Mouse (Mus musculus): ENCODE results near the gene Ftl1. TPM values are rescaled to one million over a fixed set of nuclear protein-coding genes. Genes with fewer than 3 reads are reported as not detected.
"Not testable (repeated sequence)": the region's sequence is repeated elsewhere in the genome, so short reads cannot be mapped to it uniquely, and the experiment has no call there.

The Ftl1 gene
- 4,463 and 4,749 TPM in 2 replicates for polyA plus RNA-seq (2014; fragmentation: Nextera tagmentation; extraction: Ambion mirVana)

DNA sequence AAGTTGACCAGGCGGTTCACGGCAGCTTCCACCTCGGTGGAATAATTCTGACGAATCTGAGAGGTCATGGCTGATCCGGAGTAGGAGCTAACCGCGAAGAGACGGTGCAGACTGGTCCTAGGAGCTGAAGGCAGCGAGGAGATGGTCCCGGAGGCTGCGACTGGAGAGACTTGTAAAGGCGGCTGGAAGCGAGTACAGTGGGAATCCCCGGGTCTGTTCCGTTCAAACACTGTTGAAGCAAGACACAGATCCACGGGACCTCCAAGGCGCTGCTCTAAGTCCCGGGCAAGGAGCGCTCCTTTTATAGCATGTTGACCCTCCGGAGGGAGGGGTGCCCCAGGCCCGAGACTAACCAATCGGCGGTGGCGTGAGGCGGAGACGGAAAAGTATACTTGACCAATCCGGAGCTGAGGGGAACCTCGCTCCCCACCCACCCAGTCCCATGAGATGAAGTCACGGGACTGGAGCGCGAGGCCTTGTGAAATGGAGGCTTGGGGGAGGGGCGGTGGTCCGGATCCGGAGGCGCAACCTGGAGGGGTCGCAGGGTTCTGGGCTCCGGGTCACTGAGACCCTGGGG is at the start of gene Ftl1:
Gene Ftl1, minus strand, starts transcription at position 321 of the 577 bp plus-strand sequence.
- peak; percentile 99 for DNase-seq
- not testable (repeated sequence) for H3K9me3 ChIP-seq (ENCODE audit: low read depth, low read length); H3K27me3 ChIP-seq (ENCODE audit: insufficient read depth, low read length)
- Histone ChIP-seq H3K27ac (ENCODE audit: low read depth) (peak within 1 kb of the TSS; percentile 96), H3K4me2 (peak within 1 kb of the TSS; percentile 83), H3K4me1 (ENCODE audit: insufficient read depth) (peaks cover 23% of the 10 kb centered on the region), H3K36me3 (ENCODE audit: insufficient read depth) (peaks cover 68% of the 10 kb centered on the region), H3K4me3 (ENCODE audit: low read depth, low read length) (peak within 1 kb of the TSS; percentile 51), H3K9ac (peak within 1 kb of the TSS; percentile 90)
- peak; percentile 94 for ATAC-seq (ENCODE audit: insufficient read depth)
- under 1% methylated on average over 31 of the region's 37 CpGs for whole genome bisulfite sequencing

GRCm38 (mm10) chr7:45509181-45509882 is 49.6 kb upstream of the Ftl1 start:
- Histone ChIP-seq H3K4me3 (ENCODE audit: low read depth, low read length) (peak overlapping the region; percentile 53), H3K27ac (ENCODE audit: low read depth) (peak overlapping the region; percentile 92), H3K9me3 (ENCODE audit: low read depth, low read length) (no peaks in the 10 kb centered on the region), H3K4me1 (ENCODE audit: insufficient read depth) (no peaks in the 10 kb centered on the region), H3K27me3 (ENCODE audit: insufficient read depth, low read length) (no peaks in the 10 kb centered on the region), H3K9ac (peak overlapping the region; percentile 60), H3K36me3 (ENCODE audit: insufficient read depth) (peaks cover 23% of the 10 kb centered on the region), H3K4me2 (peak overlapping the region; percentile 97)
- TF ChIP-seq CTCF (IDR thresholded peaks at IDR 0.05; ENCODE audit: low read depth): no peak
- ATAC-seq (ENCODE audit: insufficient read depth): peak; percentile 25
- no peak for DNase-seq
- WGBS: 27% methylated on average over 19 of the region's 19 CpGs

DNA sequence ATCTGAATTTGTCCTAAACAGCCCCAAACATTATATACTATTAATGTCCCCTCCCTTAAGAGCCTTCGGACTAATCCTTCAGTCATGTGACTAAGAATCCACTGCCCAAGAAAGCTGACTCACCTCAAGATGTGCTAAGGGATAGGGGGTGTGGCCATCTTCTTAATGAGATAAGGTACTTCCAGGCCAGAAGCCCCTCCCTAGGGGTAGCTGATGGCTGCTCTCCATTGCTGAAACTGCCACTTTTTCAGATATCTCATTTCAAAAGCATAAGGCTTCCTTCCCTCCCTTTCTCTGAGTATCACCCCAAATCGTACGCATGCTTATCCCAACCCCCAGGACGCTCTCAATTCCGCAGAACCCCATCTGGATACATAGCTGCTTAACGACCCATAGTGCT is 48.9 kb upstream of the Ftl1 start:
- Histone ChIP-seq H3K4me3 (ENCODE audit: low read depth, low read length) (0 out of 2 replicates have a peak overlapping the region, but pooled peaks have one; percentile 8), H3K9me3 (ENCODE audit: low read depth, low read length) (no peaks in the 10 kb centered on the region), H3K27me3 (ENCODE audit: insufficient read depth, low read length) (no peaks in the 10 kb centered on the region), H3K4me1 (ENCODE audit: insufficient read depth) (no peaks in the 10 kb centered on the region), H3K4me2 (peak overlapping the region; percentile 97), H3K9ac (peak overlapping the region; percentile 60; the same call in 1 of the 2 replicates), H3K27ac (ENCODE audit: low read depth) (peak overlapping the region; percentile 47; the same call in 1 of the 2 replicates), H3K36me3 (ENCODE audit: insufficient read depth) (peaks cover 23% of the 10 kb centered on the region)
- ATAC-seq (ENCODE audit: insufficient read depth) (no peak), DNase-seq (no peak)
- TF ChIP-seq CTCF (IDR thresholded peaks at IDR 0.05; ENCODE audit: low read depth): no peak
- 87% methylated on average over 6 of the region's 6 CpGs for WGBS

- DNase-seq (no peak), ATAC-seq (ENCODE audit: insufficient read depth) (no peak)
- no peak for TF ChIP-seq CTCF (IDR thresholded peaks at IDR 0.05; ENCODE audit: low read depth)
- 85% methylated on average over 6 of the region's 6 CpGs for WGBS
- no peaks in the 10 kb centered on the region for H3K27me3 ChIP-seq (ENCODE audit: insufficient read depth, low read length)
- no peak overlapping the region for H3K27ac ChIP-seq (ENCODE audit: low read depth)
- H3K4me1 ChIP-seq (ENCODE audit: insufficient read depth): no peaks in the 10 kb centered on the region
- H3K36me3 ChIP-seq (ENCODE audit: insufficient read depth): peaks cover 27% of the 10 kb centered on the region
- no peak overlapping the region for H3K9ac ChIP-seq
- no peak overlapping the region for H3K4me2 ChIP-seq
- H3K9me3 ChIP-seq (ENCODE audit: low read depth, low read length): no peaks in the 10 kb centered on the region
- no peak overlapping the region for H3K4me3 ChIP-seq (ENCODE audit: low read depth, low read length)
Observed at GRCm38 (mm10) chr7:45507583-45507982, 47.9 kb upstream of the Ftl1 start.

- Histone ChIP-seq H3K4me3 (ENCODE audit: low read depth, low read length) (no peak overlapping the region), H3K4me1 (ENCODE audit: insufficient read depth) (no peaks in the 10 kb centered on the region), H3K9ac (no peak overlapping the region), H3K27ac (ENCODE audit: low read depth) (no peak overlapping the region), H3K36me3 (ENCODE audit: insufficient read depth) (peaks cover 89% of the 10 kb centered on the region), H3K9me3 (ENCODE audit: low read depth, low read length) (no peaks in the 10 kb centered on the region), H3K27me3 (ENCODE audit: insufficient read depth, low read length) (no peaks in the 10 kb centered on the region), H3K4me2 (no peak overlapping the region)
- WGBS: 95% methylated on average over 6 of the region's 6 CpGs
- DNase-seq (no peak), ATAC-seq (ENCODE audit: insufficient read depth) (no peak)
- TF ChIP-seq CTCF (IDR thresholded peaks at IDR 0.05; ENCODE audit: low read depth): no peak
Observed at GRCm38 (mm10) chr7:45498427-45498826, 38.7 kb upstream of the Ftl1 start.

DNA sequence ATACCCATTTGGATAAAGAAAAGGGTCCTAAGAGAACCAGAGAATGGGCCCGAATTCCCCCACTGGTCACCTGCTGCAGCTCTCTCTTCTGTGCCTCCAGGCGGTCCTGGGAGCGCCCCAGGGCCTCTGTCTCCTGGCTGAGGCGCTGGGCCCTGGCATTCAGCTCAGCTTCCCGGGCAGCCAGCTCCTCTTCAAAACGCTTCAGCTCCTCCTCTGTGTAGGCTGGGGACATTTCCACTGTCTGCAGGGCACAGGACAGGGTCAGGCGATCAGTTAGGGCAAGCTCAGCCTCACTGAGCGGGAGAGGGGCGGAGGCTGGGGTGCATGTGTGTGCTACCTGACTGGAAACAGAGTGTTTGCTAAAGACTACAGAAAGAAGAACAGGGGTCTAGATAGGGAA is 34.9 kb upstream of the Ftl1 start:
- Histone ChIP-seq H3K9me3 (ENCODE audit: low read depth, low read length) (no peaks in the 10 kb centered on the region), H3K9ac (no peak overlapping the region), H3K4me3 (ENCODE audit: low read depth, low read length) (no peak overlapping the region), H3K4me2 (no peak overlapping the region), H3K27me3 (ENCODE audit: insufficient read depth, low read length) (no peaks in the 10 kb centered on the region), H3K36me3 (ENCODE audit: insufficient read depth) (peaks cover 68% of the 10 kb centered on the region), H3K4me1 (ENCODE audit: insufficient read depth) (no peaks in the 10 kb centered on the region), H3K27ac (ENCODE audit: low read depth) (no peak overlapping the region)
- WGBS: 80% methylated on average over 9 of the region's 9 CpGs
- TF ChIP-seq CTCF (IDR thresholded peaks at IDR 0.05; ENCODE audit: low read depth): no peak
- DNase-seq (no peak), ATAC-seq (ENCODE audit: insufficient read depth) (no peak)

DNA sequence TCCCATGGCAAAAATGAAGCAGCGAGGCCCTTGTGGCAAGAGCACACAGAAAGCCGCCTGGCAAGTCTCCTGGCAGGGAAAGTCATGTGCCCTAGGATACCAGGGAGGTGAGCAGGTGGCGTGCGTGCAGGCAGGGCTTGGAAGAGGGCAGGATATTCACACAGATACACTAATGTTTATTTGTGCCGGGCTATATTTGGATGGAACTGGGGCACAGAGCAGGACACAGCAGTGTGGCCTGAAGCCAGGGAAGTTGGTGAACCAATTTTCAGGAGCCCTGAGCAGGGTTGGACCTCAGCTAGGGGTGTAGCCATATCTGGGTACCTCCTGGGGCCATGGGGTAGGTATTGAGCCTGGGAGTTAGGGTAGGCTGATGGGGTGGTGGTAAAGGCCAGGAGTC is 33.3 kb upstream of the Ftl1 start:
- DNase-seq: no peak
- no peak for TF ChIP-seq CTCF (IDR thresholded peaks at IDR 0.05; ENCODE audit: low read depth)
- Histone ChIP-seq H3K9ac (no peak overlapping the region), H3K4me3 (ENCODE audit: low read depth, low read length) (no peak overlapping the region), H3K27ac (ENCODE audit: low read depth) (no peak overlapping the region), H3K36me3 (ENCODE audit: insufficient read depth) (peaks cover 52% of the 10 kb centered on the region), H3K27me3 (ENCODE audit: insufficient read depth, low read length) (no peaks in the 10 kb centered on the region), H3K9me3 (ENCODE audit: low read depth, low read length) (no peaks in the 10 kb centered on the region), H3K4me1 (ENCODE audit: insufficient read depth) (no peaks in the 10 kb centered on the region), H3K4me2 (no peak overlapping the region)
- no peak for ATAC-seq (ENCODE audit: insufficient read depth)
- WGBS: 84% methylated on average over 5 of the region's 5 CpGs
